Mouse (Mus musculus): Measurements from ENCODE around the gene Thsd4. TPM values are rescaled to one million over a fixed set of nuclear protein-coding genes. Genes with fewer than 3 reads are reported as not detected.

Gene Thsd4
- polyA plus RNA-seq, 1 experiment from 2014 or later: 24.5 TPM

- Histone ChIP-seq H3K27me3 (ENCODE audit: insufficient read depth, low read length) (no peaks in the 10 kb centered on the region), H3K36me3 (ENCODE audit: insufficient read depth, low read length) (no peaks in the 10 kb centered on the region), H3K4me2 (replicated peaks; ENCODE audit: low read depth, low read length) (no peak overlapping the region), H3K9ac (replicated peaks; ENCODE audit: low read length) (no peak overlapping the region), H3K9me3 (ENCODE audit: low read length) (no peaks in the 10 kb centered on the region), H3K4me3 (ENCODE audit: low read length) (no peak overlapping the region), H3K27ac (ENCODE audit: low read length) (no peak overlapping the region), H3K4me1 (ENCODE audit: insufficient read depth, low read length) (peaks cover 23% of the 10 kb centered on the region)
- no peak for ATAC-seq (ENCODE audit: low FRiP score, low TSS enrichment)
- 95% methylated on average over 6 of the region's 6 CpGs for WGBS
Measured at GRCm38 (mm10) chr9:60143816-60144215, 378.0 kb downstream of the Thsd4 start.

- Histone ChIP-seq H3K4me2 (replicated peaks; ENCODE audit: low read depth, low read length) (peak overlapping the region; percentile 27), H3K9me3 (ENCODE audit: low read length) (no peaks in the 10 kb centered on the region), H3K27me3 (ENCODE audit: insufficient read depth, low read length) (no peaks in the 10 kb centered on the region), H3K36me3 (ENCODE audit: insufficient read depth, low read length) (no peaks in the 10 kb centered on the region), H3K9ac (replicated peaks; ENCODE audit: low read length) (no peak overlapping the region; the same call in 1 of the 2 replicates), H3K4me3 (ENCODE audit: low read length) (0 out of 2 replicates have a peak overlapping the region, but pooled peaks have one; percentile 2), H3K4me1 (ENCODE audit: insufficient read depth, low read length) (peaks cover 23% of the 10 kb centered on the region), H3K27ac (ENCODE audit: low read length) (no peak overlapping the region)
- no peak for ATAC-seq (ENCODE audit: low FRiP score, low TSS enrichment)
- 16% methylated on average over 7 of the region's 7 CpGs for WGBS
Measured at GRCm38 (mm10) chr9:60141081-60141514, 380.7 kb downstream of the Thsd4 start.

- peak overlapping the region; percentile 39; the same call in 1 of the 2 replicates for H3K9ac ChIP-seq (replicated peaks; ENCODE audit: low read length)
Measured at GRCm38 (mm10) chr9:60140411-60140810, 381.4 kb downstream of the Thsd4 start.

GRCm38 (mm10) chr9:60139446-60139845 is 382.4 kb downstream of the Thsd4 start:
- no peaks in the 10 kb centered on the region for H3K36me3 ChIP-seq (ENCODE audit: insufficient read depth, low read length)
- H3K4me2 ChIP-seq (replicated peaks; ENCODE audit: low read depth, low read length): peak overlapping the region; percentile 37
- H3K4me3 ChIP-seq (ENCODE audit: low read length): peak overlapping the region; percentile 19; the same call in 1 of the 2 replicates
- no peak overlapping the region for H3K27ac ChIP-seq (ENCODE audit: low read length)
- ATAC-seq (ENCODE audit: low FRiP score, low TSS enrichment): no peak
- peaks cover 23% of the 10 kb centered on the region for H3K4me1 ChIP-seq (ENCODE audit: insufficient read depth, low read length)
- peak overlapping the region; percentile 39; the same call in 1 of the 2 replicates for H3K9ac ChIP-seq (replicated peaks; ENCODE audit: low read length)
- 32% methylated on average over 10 of the region's 10 CpGs for WGBS
- H3K27me3 ChIP-seq (ENCODE audit: insufficient read depth, low read length): no peaks in the 10 kb centered on the region
- no peaks in the 10 kb centered on the region for H3K9me3 ChIP-seq (ENCODE audit: low read length)

More at GRCm38 (mm10) chr9:60140411-60140810, 381.4 kb downstream of the Thsd4 start:
- Histone ChIP-seq H3K27ac (ENCODE audit: low read length) (no peak overlapping the region), H3K4me3 (ENCODE audit: low read length) (peak overlapping the region; percentile 19), H3K27me3 (ENCODE audit: insufficient read depth, low read length) (no peaks in the 10 kb centered on the region), H3K4me1 (ENCODE audit: insufficient read depth, low read length) (peaks cover 23% of the 10 kb centered on the region), H3K36me3 (ENCODE audit: insufficient read depth, low read length) (no peaks in the 10 kb centered on the region), H3K4me2 (replicated peaks; ENCODE audit: low read depth, low read length) (peak overlapping the region; percentile 37), H3K9me3 (ENCODE audit: low read length) (no peaks in the 10 kb centered on the region)
- WGBS: 12% methylated on average over 6 of the region's 6 CpGs
- ATAC-seq (ENCODE audit: low FRiP score, low TSS enrichment): no peak

GRCm38 (mm10) chr9:60129235-60129991 is 392.4 kb downstream of the Thsd4 start:
- no peak overlapping the region for H3K27ac ChIP-seq (ENCODE audit: low read length)
- no peaks in the 10 kb centered on the region for H3K9me3 ChIP-seq (ENCODE audit: low read length)
- no peak overlapping the region for H3K4me2 ChIP-seq (replicated peaks; ENCODE audit: low read depth, low read length)
- no peaks in the 10 kb centered on the region for H3K36me3 ChIP-seq (ENCODE audit: insufficient read depth, low read length)
- no peaks in the 10 kb centered on the region for H3K27me3 ChIP-seq (ENCODE audit: insufficient read depth, low read length)
- 0 out of 2 replicates have a peak, but pooled peaks cover 12% of the 10 kb centered on the region for H3K4me1 ChIP-seq (ENCODE audit: insufficient read depth, low read length)
- H3K9ac ChIP-seq (replicated peaks; ENCODE audit: low read length): no peak overlapping the region
- 91% methylated on average over 6 of the region's 6 CpGs for WGBS
- no peak overlapping the region for H3K4me3 ChIP-seq (ENCODE audit: low read length)
- no peak for ATAC-seq (ENCODE audit: low FRiP score, low TSS enrichment)

GRCm38 (mm10) chr9:60126961-60127360 is 394.9 kb downstream of the Thsd4 start:
- ATAC-seq (ENCODE audit: low FRiP score, low TSS enrichment): no peak
- H3K27ac ChIP-seq (ENCODE audit: low read length): no peak overlapping the region

GRCm38 (mm10) chr9:60124102-60124501 is 397.7 kb downstream of the Thsd4 start:
- WGBS: 77% methylated on average over 9 of the region's 9 CpGs
- no peak overlapping the region for H3K4me2 ChIP-seq (replicated peaks; ENCODE audit: low read depth, low read length)
- no peaks in the 10 kb centered on the region for H3K27me3 ChIP-seq (ENCODE audit: insufficient read depth, low read length)
- no peak overlapping the region for H3K27ac ChIP-seq (ENCODE audit: low read length)
- 0 out of 2 replicates have a peak, but pooled peaks cover 19% of the 10 kb centered on the region for H3K4me1 ChIP-seq (ENCODE audit: insufficient read depth, low read length)
- H3K9me3 ChIP-seq (ENCODE audit: low read length): no peaks in the 10 kb centered on the region
- H3K4me3 ChIP-seq (ENCODE audit: low read length): no peak overlapping the region
- no peak for ATAC-seq (ENCODE audit: low FRiP score, low TSS enrichment)
- H3K36me3 ChIP-seq (ENCODE audit: insufficient read depth, low read length): no peaks in the 10 kb centered on the region
- no peak overlapping the region for H3K9ac ChIP-seq (replicated peaks; ENCODE audit: low read length)

More at GRCm38 (mm10) chr9:60126961-60127360, 394.9 kb downstream of the Thsd4 start:
- no peaks in the 10 kb centered on the region for H3K9me3 ChIP-seq (ENCODE audit: low read length)
- no peaks in the 10 kb centered on the region for H3K27me3 ChIP-seq (ENCODE audit: insufficient read depth, low read length)
- H3K36me3 ChIP-seq (ENCODE audit: insufficient read depth, low read length): no peaks in the 10 kb centered on the region
- WGBS: 60% methylated on average over 5 of the region's 5 CpGs
- no peak overlapping the region for H3K9ac ChIP-seq (replicated peaks; ENCODE audit: low read length)
- H3K4me1 ChIP-seq (ENCODE audit: insufficient read depth, low read length): 0 out of 2 replicates have a peak, but pooled peaks cover 12% of the 10 kb centered on the region
- no peak overlapping the region for H3K4me3 ChIP-seq (ENCODE audit: low read length)
- H3K4me2 ChIP-seq (replicated peaks; ENCODE audit: low read depth, low read length): no peak overlapping the region

- Histone ChIP-seq H3K4me2 (replicated peaks; ENCODE audit: low read depth, low read length) (no peak overlapping the region), H3K4me1 (ENCODE audit: insufficient read depth, low read length) (0 out of 2 replicates have a peak, but pooled peaks cover 19% of the 10 kb centered on the region), H3K9me3 (ENCODE audit: low read length) (no peaks in the 10 kb centered on the region), H3K9ac (replicated peaks; ENCODE audit: low read length) (no peak overlapping the region), H3K27ac (ENCODE audit: low read length) (no peak overlapping the region), H3K4me3 (ENCODE audit: low read length) (no peak overlapping the region), H3K36me3 (ENCODE audit: insufficient read depth, low read length) (no peaks in the 10 kb centered on the region), H3K27me3 (ENCODE audit: insufficient read depth, low read length) (no peaks in the 10 kb centered on the region)
- whole genome bisulfite sequencing: 82% methylated on average over 1 of the region's 1 CpGs
- no peak for ATAC-seq (ENCODE audit: low FRiP score, low TSS enrichment)
Measured at GRCm38 (mm10) chr9:60123066-60123465, 398.8 kb downstream of the Thsd4 start.

- no peak for ATAC-seq (ENCODE audit: low FRiP score, low TSS enrichment)
- Histone ChIP-seq H3K36me3 (ENCODE audit: insufficient read depth, low read length) (no peaks in the 10 kb centered on the region), H3K4me2 (replicated peaks; ENCODE audit: low read depth, low read length) (no peak overlapping the region), H3K27ac (ENCODE audit: low read length) (no peak overlapping the region), H3K27me3 (ENCODE audit: insufficient read depth, low read length) (no peaks in the 10 kb centered on the region), H3K4me1 (ENCODE audit: insufficient read depth, low read length) (0 out of 2 replicates have a peak, but pooled peaks cover 8% of the 10 kb centered on the region), H3K9ac (replicated peaks; ENCODE audit: low read length) (no peak overlapping the region), H3K4me3 (ENCODE audit: low read length) (no peak overlapping the region), H3K9me3 (ENCODE audit: low read length) (no peaks in the 10 kb centered on the region)
- WGBS: 56% methylated on average over 7 of the region's 7 CpGs
Measured at GRCm38 (mm10) chr9:60119846-60120245, 402.0 kb downstream of the Thsd4 start.

GRCm38 (mm10) chr9:60117831-60118230 is 404.0 kb downstream of the Thsd4 start:
- Histone ChIP-seq H3K27ac (ENCODE audit: low read length) (no peak overlapping the region), H3K9me3 (ENCODE audit: low read length) (no peaks in the 10 kb centered on the region), H3K4me3 (ENCODE audit: low read length) (no peak overlapping the region), H3K4me1 (ENCODE audit: insufficient read depth, low read length) (0 out of 2 replicates have a peak, but pooled peaks cover 7% of the 10 kb centered on the region), H3K9ac (replicated peaks; ENCODE audit: low read length) (no peak overlapping the region), H3K27me3 (ENCODE audit: insufficient read depth, low read length) (no peaks in the 10 kb centered on the region), H3K4me2 (replicated peaks; ENCODE audit: low read depth, low read length) (no peak overlapping the region), H3K36me3 (ENCODE audit: insufficient read depth, low read length) (no peaks in the 10 kb centered on the region)
- ATAC-seq (ENCODE audit: low FRiP score, low TSS enrichment): no peak
- 65% methylated on average over 7 of the region's 7 CpGs for WGBS

All from kidney, embryonic 16.5 days (tissue).